Mouse (Mus musculus): Measurements from ENCODE around the gene Smim24.

The Smim24 gene

DNA sequence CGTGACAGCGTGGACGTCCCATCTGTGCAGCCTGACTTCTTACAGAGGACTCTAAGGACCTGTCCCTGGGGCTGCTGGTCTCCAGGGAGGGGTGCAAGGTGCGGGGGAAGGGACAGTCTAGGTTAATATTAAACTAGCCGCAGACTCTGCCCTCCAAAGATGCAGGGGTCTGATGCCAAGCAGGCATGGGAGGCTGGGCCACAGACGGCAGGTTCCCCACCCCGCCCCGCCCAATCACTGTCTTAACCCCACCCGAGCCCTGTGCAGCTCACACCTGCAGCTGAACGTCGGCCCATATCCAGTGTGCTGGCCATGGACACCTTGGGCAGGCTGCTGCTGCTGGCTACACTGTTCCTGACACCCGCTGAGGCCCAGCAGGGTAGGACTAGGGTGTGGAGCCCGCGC, at the start of gene Smim24:
TSS of gene Smim24 (plus strand) at position 271 of the 405 bp plus-strand sequence.
- no peak for DNase-seq (ENCODE audit: low read depth, low spot score)

DNA sequence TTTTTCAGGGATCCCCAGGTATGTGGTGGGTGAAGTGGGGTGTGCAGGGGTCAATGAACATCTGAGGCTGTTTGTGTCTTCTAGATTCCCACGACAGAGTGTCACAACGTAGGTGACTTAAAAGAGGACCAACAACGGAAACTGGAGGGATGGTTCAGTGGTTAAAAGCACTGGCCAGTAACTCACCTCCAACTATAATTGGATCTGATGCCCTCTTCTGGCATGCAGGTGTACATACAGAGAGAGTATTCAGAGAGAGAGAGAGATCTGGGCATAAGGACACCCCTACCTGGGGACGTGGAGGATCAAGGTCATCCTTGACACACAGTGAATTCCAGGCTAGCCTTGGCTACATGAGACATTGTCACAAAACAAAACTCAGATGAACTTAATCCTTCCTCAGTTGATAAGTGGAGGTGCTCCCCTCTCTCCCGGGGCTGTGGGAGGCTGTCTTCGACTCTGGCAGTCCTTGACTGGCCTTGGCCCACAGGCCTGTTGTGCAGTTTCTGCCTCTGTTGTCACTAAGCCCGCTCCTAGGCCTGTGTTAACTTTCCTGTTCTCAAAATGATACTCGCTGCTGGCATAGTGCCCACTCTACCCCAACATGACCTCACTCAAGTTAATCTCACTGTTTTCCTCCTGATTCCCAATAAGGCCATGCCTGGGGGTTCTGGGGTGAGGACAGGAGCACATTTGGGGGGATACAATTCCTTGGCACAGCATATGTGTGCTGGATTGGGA, 48.3 kb upstream of the Smim24 start:
- no peak for DNase-seq (ENCODE audit: low read depth, low spot score)

DNA sequence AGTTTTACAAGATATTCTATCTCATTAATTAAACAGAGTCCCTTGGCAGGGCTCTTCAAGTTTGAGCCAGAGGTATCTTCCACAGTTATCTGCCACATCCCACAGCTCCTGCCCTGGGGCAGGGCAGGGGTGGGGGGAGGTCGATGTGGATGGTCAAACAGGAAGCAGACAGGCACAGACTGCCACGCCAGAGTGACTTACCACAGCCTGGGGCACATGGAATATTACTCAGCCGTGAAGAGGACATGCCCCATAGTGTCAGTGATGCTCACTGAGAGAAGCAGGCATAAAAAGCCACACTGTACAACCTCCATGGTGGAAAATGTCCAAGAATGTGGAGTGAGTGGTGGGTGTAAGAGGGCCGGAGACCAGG, 47.7 kb upstream of the Smim24 start:
- no peak for DNase-seq (ENCODE audit: low read depth, low spot score)

DNA sequence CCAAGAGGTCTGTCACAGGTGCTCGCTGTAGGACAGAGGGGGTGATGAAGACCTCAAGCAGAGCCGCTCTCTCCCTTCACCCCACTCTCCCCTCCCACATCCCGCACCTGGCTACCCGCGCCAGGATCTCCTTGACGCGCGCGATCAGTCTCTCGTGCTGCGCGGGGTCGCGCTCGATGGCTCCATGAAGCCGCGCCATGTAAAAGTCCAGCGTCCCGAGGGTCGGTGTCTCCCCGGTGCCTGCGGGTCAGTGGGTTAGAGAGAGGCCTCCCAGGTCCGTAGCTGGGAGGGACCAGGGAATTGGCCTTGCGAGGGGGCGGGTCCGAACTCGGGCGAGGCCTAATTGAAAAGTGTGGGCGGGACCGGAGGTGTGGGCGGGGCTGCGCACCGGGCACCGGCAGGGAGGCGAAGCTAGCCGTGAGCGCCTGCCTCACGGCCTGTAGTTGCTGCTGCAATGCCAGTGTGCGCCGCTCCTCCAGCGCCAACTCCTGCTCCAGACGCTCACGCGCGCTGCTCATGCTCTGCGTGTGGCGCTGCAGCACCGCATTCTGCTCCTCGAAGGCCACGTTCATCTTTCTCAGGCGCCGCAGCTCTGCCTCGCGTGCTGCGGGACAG, 46.3 kb upstream of the Smim24 start:
- peak; percentile 86 for DNase-seq (ENCODE audit: low read depth, low spot score)

DNA sequence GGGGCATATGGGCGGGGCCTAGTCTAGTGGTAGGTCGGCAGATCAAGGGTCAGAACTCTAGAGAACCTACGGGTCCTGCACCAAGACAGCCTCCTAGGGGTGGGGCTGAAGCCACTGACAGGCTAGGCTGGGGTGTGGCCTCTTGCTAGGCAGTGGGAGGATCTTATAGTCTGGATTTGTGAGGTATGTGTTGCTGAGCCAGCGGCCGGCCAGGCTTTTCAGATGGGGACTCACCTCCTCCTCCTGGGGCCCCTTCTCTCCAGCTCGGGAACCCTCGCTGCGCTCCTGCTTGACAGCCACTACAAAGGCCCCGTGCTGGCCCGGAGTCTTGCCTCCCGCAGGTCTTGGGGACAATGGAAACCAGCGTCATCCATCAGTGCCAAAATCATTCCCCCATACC, 43.7 kb upstream of the Smim24 start:
- no peak for DNase-seq (ENCODE audit: low read depth, low spot score)

DNA sequence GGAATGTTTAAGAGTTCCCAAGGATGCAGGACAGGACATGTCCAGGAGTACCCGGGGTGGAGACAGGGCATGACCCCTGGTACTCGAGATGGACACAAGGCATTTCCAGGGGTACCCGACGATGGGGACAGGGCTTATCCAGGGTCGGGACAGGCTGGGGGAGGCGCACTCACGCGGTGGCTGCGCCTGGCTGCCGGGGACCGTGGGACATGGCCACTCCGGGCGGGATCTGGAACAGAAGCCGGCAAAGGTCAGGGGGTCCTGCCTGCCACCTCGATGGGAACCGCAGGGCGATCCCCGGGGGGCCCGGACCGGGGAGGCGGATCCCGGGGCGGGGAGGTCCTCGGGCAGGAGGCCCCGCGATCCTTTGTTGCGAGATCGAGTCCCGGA, 42.9 kb upstream of the Smim24 start:
- no peak for DNase-seq (ENCODE audit: low read depth, low spot score)

DNA sequence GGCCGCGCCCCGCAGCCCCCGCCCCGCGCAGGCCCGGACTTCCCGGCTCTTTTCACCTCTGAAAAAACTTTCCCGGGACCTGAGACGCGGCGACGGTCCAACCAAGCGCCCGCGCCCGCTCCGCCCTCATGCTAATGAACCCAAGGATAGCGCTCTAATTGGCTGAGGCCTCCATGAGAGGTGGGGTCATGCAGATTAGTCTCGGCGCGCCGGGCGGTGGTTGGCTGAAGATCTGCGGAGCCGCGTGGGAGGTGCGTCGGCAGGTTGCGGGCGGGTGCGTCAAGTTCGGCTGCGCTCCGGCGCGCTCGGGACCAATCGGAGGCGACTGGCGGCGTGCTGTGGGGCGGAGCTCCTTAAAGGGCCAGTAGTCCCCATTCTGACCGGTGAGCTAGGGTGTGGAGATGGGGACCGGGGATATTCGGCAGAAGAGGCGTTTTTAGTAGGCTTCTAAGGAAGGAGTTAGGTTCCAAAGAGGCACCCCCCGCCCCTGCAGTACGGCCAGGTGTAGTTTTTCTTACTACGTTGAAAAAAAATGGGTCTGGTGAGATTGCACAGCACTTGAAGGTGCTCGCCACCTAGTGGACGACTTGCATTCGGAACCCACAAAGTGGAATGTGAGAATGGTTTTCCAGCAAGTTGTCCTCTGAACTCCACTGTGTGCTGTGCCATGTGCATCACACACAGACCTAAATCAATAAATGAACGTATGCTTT, 42.3 kb upstream of the Smim24 start, which contains the start of gene Hmg20b:
TSS of gene Hmg20b (minus strand) at position 130 of the 713 bp plus-strand sequence.
- peak; percentile 100 for DNase-seq (ENCODE audit: low read depth, low spot score)

DNA sequence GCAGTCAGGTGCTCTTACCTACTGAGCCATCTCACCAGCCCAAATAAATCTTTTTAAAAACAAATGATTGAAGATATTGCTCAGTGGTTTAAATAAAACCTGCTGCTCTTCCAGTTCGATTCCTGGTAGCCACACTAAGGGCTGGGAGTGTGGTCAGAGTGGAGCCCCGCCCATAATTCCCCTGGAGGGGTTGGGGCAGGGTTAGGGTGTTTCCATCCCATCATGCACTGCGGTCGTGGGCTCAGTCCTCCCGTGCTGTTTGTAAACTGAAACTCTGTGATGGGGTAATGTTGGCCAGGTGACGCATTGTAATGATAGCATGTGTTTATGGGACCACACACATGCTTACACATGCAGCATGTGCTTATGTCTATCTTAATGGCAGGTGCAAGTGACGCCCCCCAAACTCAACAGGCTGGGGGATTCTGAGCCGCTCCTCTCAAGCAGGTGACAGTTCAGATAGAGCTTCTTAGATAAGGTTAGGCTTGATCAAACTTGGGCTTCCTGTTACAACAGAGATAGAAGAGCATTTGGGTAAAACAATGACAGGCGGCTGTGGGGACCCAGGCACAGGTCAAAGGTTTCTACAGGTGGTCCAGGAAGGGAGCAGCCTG, 41.1 kb upstream of the Smim24 start:
- no peak for DNase-seq (ENCODE audit: low read depth, low spot score)

DNA sequence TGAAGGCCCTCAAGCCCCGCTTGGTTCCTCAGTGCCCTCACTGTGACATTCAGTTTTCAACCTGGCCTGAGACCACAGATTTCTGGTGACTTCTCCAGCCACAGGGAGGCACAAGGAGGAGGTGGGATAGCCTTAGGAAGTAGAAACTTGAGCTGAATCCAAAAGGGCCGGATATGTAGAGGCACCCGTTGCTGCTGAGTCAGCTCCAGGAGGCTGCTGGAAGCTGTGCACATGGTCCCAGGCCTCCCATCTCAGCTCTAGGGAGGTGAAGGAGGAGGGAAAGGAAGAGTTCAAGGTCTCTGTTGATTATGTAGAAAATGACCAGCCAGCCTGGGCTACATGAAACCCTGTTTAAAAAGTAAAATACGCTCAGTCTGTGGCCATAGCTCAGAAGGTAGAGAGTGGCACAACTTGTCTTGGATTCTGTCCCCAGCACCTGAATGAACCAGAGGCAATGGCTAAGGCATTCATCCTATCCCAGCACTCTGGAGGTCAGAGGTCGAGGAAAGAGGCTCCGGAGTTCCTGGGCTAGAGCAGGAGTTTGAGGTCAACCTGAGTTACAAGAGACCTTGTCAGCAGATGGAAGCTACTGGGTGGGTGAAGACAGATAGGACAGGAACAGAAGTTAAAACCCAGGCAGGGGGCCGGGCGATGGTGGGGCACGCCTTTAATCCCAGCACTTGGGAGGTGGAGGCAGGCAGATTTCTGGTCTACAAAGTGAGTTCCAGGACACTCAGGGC, 37.9 kb upstream of the Smim24 start:
- DNase-seq (ENCODE audit: low read depth, low spot score), result no peak

DNA sequence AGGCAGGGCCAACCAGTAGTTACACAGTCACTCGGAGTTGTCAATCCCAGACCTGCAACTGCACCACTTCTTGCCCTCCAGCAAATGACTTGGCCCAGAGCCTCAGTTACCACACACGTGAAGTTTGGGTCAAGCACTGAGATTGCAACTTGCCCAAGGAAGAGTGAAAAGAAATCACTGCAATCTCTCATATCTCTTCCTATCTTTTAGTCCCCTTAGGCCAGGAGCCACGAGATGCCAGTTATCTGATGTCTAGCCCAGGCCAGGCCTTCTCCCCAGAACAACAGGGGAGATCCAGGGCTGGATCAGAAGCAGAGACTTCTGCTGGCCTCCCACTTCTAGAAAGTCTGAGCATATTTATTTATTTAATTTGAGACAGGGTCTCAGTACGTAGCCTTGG, 37.3 kb upstream of the Smim24 start:
- DNase-seq (ENCODE audit: low read depth, low spot score), result no peak

DNA sequence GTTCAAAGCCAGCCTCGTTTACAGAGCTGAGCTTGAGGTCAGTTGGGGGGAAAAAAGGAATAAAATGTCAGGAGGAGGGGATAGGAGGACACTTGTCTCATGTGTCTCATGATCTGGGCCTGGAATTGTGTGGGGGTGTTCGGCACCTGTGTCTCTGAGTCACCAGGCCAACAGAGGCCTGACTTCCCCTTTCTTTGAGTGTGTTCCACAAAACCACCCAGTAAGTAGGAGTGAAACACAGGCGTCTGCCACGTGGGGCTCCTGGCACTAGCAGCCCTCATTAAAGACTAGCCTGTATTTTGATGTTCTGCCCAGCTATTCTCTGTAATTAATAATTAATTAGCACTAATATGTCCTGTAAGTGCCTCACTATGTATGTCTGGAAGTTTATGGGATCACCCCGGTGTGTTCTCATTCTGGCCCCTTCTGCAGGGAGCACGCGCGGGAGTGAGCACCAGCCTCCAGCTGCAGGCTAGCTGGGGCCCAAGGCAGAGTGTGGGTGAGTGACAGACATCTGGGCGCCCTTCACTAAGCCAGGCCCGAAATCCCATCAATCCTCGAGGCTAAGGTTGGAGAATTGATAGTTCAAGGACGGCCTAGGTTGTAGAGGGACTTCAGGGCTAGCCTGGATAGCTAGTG, 36.4 kb upstream of the Smim24 start:
- peak; percentile 63 for DNase-seq (ENCODE audit: low read depth, low spot score)

DNA sequence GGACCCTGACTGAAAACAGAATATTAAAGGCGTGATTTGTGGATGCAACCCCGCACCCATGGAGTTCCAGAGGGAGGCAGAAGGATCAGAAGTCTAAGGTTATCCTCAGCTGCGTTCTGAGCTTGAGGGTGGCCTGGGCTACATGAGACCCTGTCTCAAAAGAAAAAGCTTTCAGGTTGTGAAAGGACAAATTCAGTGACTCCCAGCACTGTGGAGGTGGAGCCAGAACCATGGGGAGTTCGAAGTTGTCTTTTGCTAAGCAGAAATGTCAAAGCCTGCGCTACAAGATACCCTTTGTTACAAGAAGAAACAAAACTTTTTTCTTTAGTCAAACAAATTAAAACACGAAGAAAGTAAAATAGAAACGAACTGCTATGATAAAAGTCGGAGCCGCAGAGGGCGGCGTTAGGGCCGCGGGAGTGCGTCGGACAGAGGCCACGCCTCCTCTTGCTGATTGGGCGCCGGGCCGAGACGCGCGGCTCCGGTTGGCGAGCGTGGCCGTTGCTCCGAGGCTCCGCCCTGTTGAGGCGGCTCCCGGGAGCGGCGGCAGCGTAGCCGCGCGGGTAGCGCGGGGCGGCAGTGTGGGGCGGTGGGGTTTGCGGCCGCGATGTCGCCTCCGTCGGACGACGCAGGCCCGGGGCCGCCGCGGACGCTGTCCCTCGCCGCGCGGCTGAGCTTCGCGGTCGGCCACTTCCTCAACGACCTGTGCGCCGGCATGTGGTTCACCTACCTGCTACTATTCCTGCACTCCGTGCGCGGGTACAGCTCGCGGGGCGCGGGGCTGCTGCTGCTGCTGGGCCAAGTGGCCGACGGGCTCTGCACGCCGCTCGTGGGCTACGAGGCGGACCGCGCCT, 35.6 kb upstream of the Smim24 start, which contains the start of gene Mfsd12:
TSS of gene Mfsd12 (plus strand) at position 501 of the 854 bp plus-strand sequence.
- peak; percentile 96 for DNase-seq (ENCODE audit: low read depth, low spot score)

DNA sequence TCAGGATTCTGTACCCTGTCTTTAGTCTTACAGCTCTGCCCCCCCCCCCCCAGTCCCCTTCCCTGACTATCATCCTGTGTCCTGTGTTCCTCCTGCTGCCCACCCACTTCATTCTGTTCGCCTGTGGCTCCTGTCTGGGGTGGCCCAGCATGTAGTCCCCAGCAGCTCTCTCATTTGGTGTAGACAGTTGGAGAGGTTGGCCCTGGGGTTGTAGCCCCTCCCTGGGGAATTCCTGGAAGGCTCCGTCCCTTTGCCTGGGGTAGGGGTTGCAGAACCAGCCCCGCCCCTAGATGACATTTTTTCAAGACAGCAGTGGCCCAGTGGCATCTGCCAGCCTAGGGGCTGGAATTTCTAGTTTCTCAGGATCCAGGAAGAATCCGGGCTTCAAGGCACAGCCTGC, 34.6 kb upstream of the Smim24 start:
- no peak for DNase-seq (ENCODE audit: low read depth, low spot score)

DNA sequence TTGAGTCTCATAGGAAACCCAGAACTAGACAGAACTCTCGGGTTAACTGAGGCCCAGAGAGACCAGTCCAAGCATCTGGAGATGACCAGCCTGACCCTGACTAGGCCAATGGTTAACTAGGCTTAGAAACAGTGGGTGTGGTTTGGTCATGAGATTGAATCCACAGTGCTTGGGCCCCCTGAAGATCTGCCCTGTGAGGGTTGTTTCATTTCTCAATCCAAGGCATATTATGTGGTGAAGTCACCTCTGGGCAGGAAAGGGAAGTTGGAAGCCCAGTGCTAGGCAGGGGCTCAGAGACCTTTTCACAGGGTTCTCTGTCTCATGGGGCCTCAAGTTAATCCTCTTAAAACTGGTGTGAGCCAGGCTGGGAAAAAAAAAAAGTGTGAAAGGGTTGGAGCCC, 34.0 kb upstream of the Smim24 start:
- DNase-seq (ENCODE audit: low read depth, low spot score), result no peak

DNA sequence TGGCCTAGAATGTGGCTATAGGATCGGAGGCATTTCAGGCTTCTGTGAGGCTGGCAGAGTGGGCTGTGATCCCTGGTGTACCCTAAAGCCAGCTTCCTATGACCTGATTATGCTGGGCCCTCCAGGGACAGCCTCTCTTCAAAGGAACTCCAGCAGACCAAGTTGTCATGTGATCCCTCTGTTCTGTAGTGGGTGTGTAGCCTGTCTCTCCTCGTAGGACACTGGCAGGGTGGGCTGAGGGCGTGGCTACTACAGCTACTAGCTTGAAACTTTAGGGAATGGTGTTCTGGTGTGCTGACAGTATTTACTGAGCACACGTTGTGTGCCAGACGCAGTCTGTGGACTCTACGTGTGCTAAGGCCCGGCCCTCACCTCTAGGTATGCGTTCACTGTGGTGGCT, 32.1 kb upstream of the Smim24 start:
- no peak for DNase-seq (ENCODE audit: low read depth, low spot score)

DNA sequence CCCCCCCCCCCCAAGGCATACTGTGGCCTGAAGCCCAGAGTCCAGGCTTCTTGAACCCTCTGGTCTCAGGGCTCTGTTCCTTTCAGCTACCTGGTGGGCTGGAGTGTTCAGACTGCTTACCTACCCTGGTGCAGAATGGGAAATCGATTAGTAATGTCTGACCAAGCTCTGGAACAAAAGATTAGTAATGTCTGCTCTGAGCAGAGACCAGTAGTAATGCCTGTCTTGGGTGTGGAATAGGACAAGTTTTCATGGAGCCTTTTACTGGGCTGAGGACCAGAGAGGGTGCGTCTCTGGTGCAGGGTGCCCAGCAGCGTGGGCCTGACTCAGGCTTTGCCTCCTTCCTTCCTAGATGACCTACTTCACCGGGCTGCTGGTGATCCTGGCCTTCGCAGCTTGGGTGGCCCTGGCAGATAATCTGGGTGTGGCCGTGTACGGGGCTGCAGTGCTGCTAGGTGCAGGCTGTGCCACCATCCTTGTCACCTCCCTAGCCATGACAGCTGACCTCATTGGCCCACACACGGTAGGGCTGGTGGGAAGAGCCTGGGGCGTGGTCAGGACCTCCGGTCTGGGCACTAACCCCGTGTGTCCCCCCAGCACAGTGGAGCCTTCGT, 30.4 kb upstream of the Smim24 start:
- no peak for DNase-seq (ENCODE audit: low read depth, low spot score)

DNA sequence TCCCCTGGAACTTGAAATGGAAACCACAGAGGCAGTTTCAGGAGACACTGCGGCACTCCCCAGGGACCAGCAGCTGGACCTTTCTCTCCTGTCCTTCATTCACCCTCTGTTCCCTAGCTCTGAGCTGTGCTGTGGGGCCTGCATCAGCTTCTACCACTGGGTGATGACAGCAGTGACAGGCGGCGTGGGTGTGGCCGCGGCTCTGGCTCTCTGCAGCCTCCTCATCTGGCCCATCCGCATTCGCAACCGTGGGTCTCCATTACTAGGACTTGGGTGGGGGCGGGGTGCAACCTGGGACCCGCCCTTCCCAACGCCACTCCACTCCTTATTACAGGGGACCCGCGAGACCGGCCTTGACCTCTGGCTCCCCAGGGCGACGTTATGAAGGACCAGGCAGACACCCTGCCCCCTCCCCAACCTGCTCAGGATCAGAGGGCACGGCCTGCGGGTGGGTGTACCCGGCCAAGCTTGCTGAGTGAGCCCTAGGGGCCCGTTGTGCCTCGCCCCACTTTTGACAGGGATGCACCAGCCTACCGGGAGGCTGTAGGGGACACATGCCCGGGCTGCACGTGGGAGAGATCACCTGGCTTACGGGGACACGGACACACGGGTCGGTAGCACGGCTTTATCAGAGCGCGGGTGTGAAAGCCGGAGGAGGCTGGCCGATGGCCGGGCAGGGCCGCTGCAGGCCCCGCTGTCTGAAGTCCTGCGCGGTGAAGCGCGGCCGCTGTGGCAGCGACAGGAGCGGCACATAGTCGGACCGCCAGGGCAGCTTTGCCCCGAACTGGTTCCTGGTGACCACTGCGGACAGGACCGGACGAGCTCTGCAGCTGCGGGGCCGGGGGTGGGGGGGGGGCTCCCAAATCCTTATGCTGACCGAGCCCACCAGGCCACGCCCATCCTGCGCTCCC, 29.2 kb upstream of the Smim24 start:
- DNase-seq (ENCODE audit: low read depth, low spot score), result no peak

DNA sequence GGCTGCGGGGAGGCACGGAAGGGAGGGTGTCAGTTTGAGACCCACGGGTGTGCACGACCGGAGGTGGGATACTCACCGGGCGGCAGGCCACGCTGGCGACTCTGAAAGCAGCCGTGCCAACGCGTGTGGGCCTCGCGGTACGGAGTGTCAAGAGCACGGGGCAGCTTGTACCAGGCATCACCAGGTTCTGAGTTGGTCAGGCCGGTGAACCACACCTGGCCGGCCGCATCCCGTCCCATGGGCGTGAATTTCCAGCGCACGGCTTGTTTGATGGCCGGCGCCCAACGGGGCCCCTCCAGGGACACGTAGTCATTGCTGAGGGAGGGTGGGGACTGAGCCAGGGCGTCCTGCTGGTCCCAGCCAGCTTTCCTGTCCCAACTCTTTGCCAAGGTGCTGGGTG, 28.2 kb upstream of the Smim24 start:
- no peak for DNase-seq (ENCODE audit: low read depth, low spot score)

DNA sequence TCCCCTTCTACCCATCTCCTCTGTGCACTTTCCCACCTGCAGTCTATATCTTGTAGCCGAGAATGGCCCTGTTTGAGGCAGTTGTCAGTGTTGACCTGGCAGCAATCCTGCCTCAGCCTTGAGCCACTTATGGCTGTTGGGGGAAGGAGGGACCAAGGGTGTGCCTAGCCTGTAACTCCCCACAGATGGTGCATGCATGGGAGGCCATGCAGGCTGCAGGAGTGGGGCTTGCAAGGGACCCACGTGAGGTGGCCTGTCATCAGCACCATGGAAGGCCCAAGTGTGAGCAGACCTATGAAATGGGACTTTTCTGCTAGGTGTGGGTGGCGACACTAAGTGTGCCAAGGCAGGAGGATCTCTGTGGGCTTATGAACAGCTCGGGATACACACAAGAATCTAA, 27.8 kb upstream of the Smim24 start:
- peak; percentile 71 for DNase-seq (ENCODE audit: low read depth, low spot score)
